Comparison of ENCODE assay signal across 9 mouse cellular contexts in genomic region chr11:20913598-20914296, GRCm38 (mm10).
DNase-seq lines count a peak whose midpoint lies in the region; ATAC-seq and TF ChIP-seq lines count a peak whose summit lies in the region.
"Had no signal": no experiment of that assay in that cellular context is flagged by ENCODE, and none has a peak within 500 bp of the region (broad histone marks: within the 10 kb centered on the region; RNA-seq: fewer than 3 reads in every experiment).

No protein-coding gene starts in this region.

- H3K9ac ChIP-seq in heart, adult 2 months (ENCODE audit: low read depth, low read length): no peak overlapping the region
- H3K9ac ChIP-seq in limb, embryonic 14.5 days (ENCODE audit: low read depth, low read length, severe bottlenecking): no peak overlapping the region
- H3K9ac ChIP-seq in midbrain, embryonic 16.5 days (ENCODE audit: low read depth, low read length): peak overlapping the region; percentile 13; the same call in 1 of the 2 replicates
- H3K9ac ChIP-seq: embryonic facial prominence, embryonic 15.5 days had no signal

- H3K9me3 ChIP-seq in embryonic facial prominence, embryonic 10.5 days: no peaks in the 10 kb centered on the region
- no peaks in the 10 kb centered on the region for H3K9me3 ChIP-seq in limb, embryonic 14.5 days (ENCODE audit: control insufficient read depth, low read length)
- no peaks in the 10 kb centered on the region; the same call in 1 of the 2 replicates for H3K9me3 ChIP-seq in midbrain, embryonic 16.5 days (replicated peaks; ENCODE audit: control insufficient read depth, low read length, poor library complexity, severe bottlenecking)
- H3K9me3 ChIP-seq: embryonic facial prominence, embryonic 15.5 days had no signal

- no peaks in the 10 kb centered on the region for H3K27me3 ChIP-seq in embryonic facial prominence, embryonic 10.5 days (replicated peaks; ENCODE audit: low read depth, poor library complexity, severe bottlenecking)
- H3K27me3 ChIP-seq in heart, adult 2 months (ENCODE audit: control insufficient read depth, insufficient read depth, low read length): no peaks in the 10 kb centered on the region
- no peaks in the 10 kb centered on the region for H3K27me3 ChIP-seq in limb, embryonic 14.5 days (ENCODE audit: control insufficient read depth, insufficient read depth, low read length)
- no peaks in the 10 kb centered on the region for H3K27me3 ChIP-seq in midbrain, embryonic 16.5 days (ENCODE audit: control insufficient read depth, insufficient read depth, low read depth, low read length)
- H3K27me3 ChIP-seq in spleen, adult 2 months (ENCODE audit: control insufficient read depth, insufficient read depth, low read length): no peaks in the 10 kb centered on the region
- H3K27me3 ChIP-seq: embryonic facial prominence, embryonic 15.5 days had no signal

- DNase-seq in A20 (ENCODE audit: low read depth, low spot score): peak; percentile 87
- DNase-seq in adrenal gland, postnatal 25 days: peak; percentile 82
- DNase-seq in embryonic facial prominence, embryonic 10.5 days (ENCODE audit: low spot score): peak; percentile 87
- peak; percentile 84 to 86 for DNase-seq in heart, adult 2 months
- peak; percentile 73 to 86 for DNase-seq in kidney, adult 8-10 months
- peak; percentile 77 for DNase-seq in limb, embryonic 14.5 days (ENCODE audit: low spot score)
- peak; percentile 65 to 78 for DNase-seq in spleen, adult 2 months (ENCODE audit: low read depth in 1 of 2, low spot score in 2 of 2)

- 0 out of 2 replicates have a peak overlapping the region, but pooled peaks have one; percentile 20 for H3K27ac ChIP-seq in embryonic facial prominence, embryonic 10.5 days (replicated peaks)
- no peak overlapping the region; the same call in 1 of the 2 replicates for H3K27ac ChIP-seq in heart, adult 2 months
- no peak overlapping the region for H3K27ac ChIP-seq in limb, embryonic 14.5 days (replicated peaks; ENCODE audit: low read depth, low read length)
- no peak overlapping the region for H3K27ac ChIP-seq in midbrain, embryonic 16.5 days (ENCODE audit: low read length)
- H3K27ac ChIP-seq in spleen, adult 2 months (ENCODE audit: insufficient read depth, low read length): no peak overlapping the region

- intact Hi-C loops in heart, adult 2 months (cut with DNase I): loop anchor here (1.0 to 2.0 kb wide), 6 partner anchors 19 to 265 kb away; partner anchors contain the start of gene Peli1

- peaks cover 26% of the 10 kb centered on the region for H3K4me1 ChIP-seq in embryonic facial prominence, embryonic 10.5 days
- peaks cover 10% of the 10 kb centered on the region for H3K4me1 ChIP-seq in heart, adult 2 months (ENCODE audit: control insufficient read depth, insufficient read depth, low read length)
- peaks cover 25% of the 10 kb centered on the region for H3K4me1 ChIP-seq in limb, embryonic 14.5 days (ENCODE audit: control insufficient read depth, insufficient read depth, low read length)
- no peaks in the 10 kb centered on the region for H3K4me1 ChIP-seq in midbrain, embryonic 16.5 days (ENCODE audit: control insufficient read depth, insufficient read depth, low read length)
- 0 out of 2 replicates have a peak, but pooled peaks cover 2% of the 10 kb centered on the region for H3K4me1 ChIP-seq in spleen, adult 2 months (ENCODE audit: control insufficient read depth, insufficient read depth, insufficient read length)

- no peak overlapping the region for H3K4me3 ChIP-seq in embryonic facial prominence, embryonic 10.5 days
- no peak overlapping the region for H3K4me3 ChIP-seq in heart, adult 2 months
- H3K4me3 ChIP-seq in limb, embryonic 14.5 days (replicated peaks; ENCODE audit: low read length): no peak overlapping the region
- H3K4me3 ChIP-seq in midbrain, embryonic 16.5 days (ENCODE audit: low read depth, low read length): no peak overlapping the region
- H3K4me3 ChIP-seq in spleen, adult 2 months (ENCODE audit: extremely low read depth, insufficient read depth, insufficient read length): no peak overlapping the region
- H3K4me3 ChIP-seq: embryonic facial prominence, embryonic 15.5 days had no signal

- peak; percentile 98 for TF ChIP-seq EP300 in heart, adult 2 months (IDR thresholded peaks at IDR 0.05; ENCODE audit: insufficient read depth, low read depth, low read length)

- peak; percentile 97 for TF ChIP-seq CTCF in heart, adult 2 months (IDR thresholded peaks at IDR 0.05)
- TF ChIP-seq CTCF in spleen, adult 2 months (IDR thresholded peaks at IDR 0.05; ENCODE audit: extremely low read depth, insufficient read depth, insufficient read length, insufficient replicate concordance): peak; percentile 96; the same call in 1 of the 2 replicates

- no peaks in the 10 kb centered on the region for H3K79me2 ChIP-seq in heart, adult 2 months (replicated peaks; ENCODE audit: control insufficient read depth, insufficient read depth, low read length)

- H3K4me2 ChIP-seq in limb, embryonic 14.5 days (replicated peaks; ENCODE audit: low read depth, low read length, severe bottlenecking): no peak overlapping the region
- H3K4me2 ChIP-seq in midbrain, embryonic 16.5 days (ENCODE audit: low read length): no peak overlapping the region
- H3K4me2 ChIP-seq: embryonic facial prominence, embryonic 15.5 days had no signal

- no peaks in the 10 kb centered on the region for H3K36me3 ChIP-seq in embryonic facial prominence, embryonic 10.5 days (replicated peaks)
- H3K36me3 ChIP-seq in heart, adult 2 months (ENCODE audit: control insufficient read depth, insufficient read depth, low read length): no peaks in the 10 kb centered on the region
- H3K36me3 ChIP-seq in limb, embryonic 14.5 days (ENCODE audit: control insufficient read depth, insufficient read depth, low read length): no peaks in the 10 kb centered on the region
- H3K36me3 ChIP-seq in midbrain, embryonic 16.5 days (ENCODE audit: control insufficient read depth, insufficient read depth, low read length): no peaks in the 10 kb centered on the region
- H3K36me3 ChIP-seq in spleen, adult 2 months (ENCODE audit: control insufficient read depth, insufficient read depth, low read length): no peaks in the 10 kb centered on the region
- H3K36me3 ChIP-seq: embryonic facial prominence, embryonic 15.5 days had no signal

- TF ChIP-seq POLR2A in heart, adult 2 months (IDR thresholded peaks at IDR 0.05; ENCODE audit: insufficient read depth, low read depth, low read length): no peak
- no peak for TF ChIP-seq POLR2A in limb, embryonic 14.5 days (IDR thresholded peaks at IDR 0.05; ENCODE audit: borderline replicate concordance, extremely low read depth, insufficient read depth, insufficient read length)
- no peak for TF ChIP-seq POLR2A in spleen, adult 2 months (IDR thresholded peaks at IDR 0.05; ENCODE audit: low read depth, low read length)

- 22% methylated on average over 8 of the region's 8 CpGs for WGBS in embryonic facial prominence, embryonic 10.5 days
- WGBS in heart, adult 2 months: 22% methylated on average over 8 of the region's 8 CpGs
- WGBS in limb, embryonic 14.5 days: 19% methylated on average over 8 of the region's 8 CpGs
- WGBS in midbrain, embryonic 16.5 days: 24% methylated on average over 8 of the region's 8 CpGs
- WGBS in spleen, adult 2 months: 22% methylated on average over 8 of the region's 8 CpGs

- peak; percentile 77 for ATAC-seq in limb, embryonic 14.5 days (ENCODE audit: low FRiP score, low read depth)
- ATAC-seq in midbrain, embryonic 16.5 days: peak; percentile 80
